13 mouse cellular contexts compared by ENCODE assay signal in genomic region chr2:58667298-58667697, GRCm38 (mm10).
DNase-seq lines count a peak whose midpoint lies in the region; ATAC-seq and TF ChIP-seq lines count a peak whose summit lies in the region.
"Had no signal": no experiment of that assay in that cellular context is flagged by ENCODE, and none has a peak within 500 bp of the region (broad histone marks: within the 10 kb centered on the region; RNA-seq: fewer than 3 reads in every experiment).

No protein-coding gene starts in this region.

- DNase-seq in hindbrain, postnatal 0 days (ENCODE audit: low spot score) = no peak
- no peak for DNase-seq in hindbrain, embryonic 14.5 days (ENCODE audit: low spot score)
- DNase-seq in 416B (ENCODE audit: low read depth) (peak; percentile 17), MN1 (ENCODE audit: low spot score) (no peak)
- DNase-seq in adrenal gland, postnatal 10 days = peak; percentile 60
- DNase-seq in cerebellum, adult 9-11 months = peak; percentile 54
- DNase-seq in ovary, adult 18-20 months (ENCODE audit: low spot score) = no peak

- H3K4me3 ChIP-seq in hindbrain, postnatal 0 days (ENCODE audit: low read length) = no peak overlapping the region
- no peak overlapping the region for H3K4me3 ChIP-seq in hindbrain, embryonic 14.5 days (replicated peaks; ENCODE audit: low read length)
- no peak overlapping the region for H3K4me3 ChIP-seq in kidney, embryonic 14.5 days (ENCODE audit: low read length)
- H3K4me3 ChIP-seq: heart, adult 2 months had no signal

- no peaks in the 10 kb centered on the region for H3K9me3 ChIP-seq in hindbrain, postnatal 0 days (ENCODE audit: low read length)
- H3K9me3 ChIP-seq in hindbrain, embryonic 14.5 days (ENCODE audit: control insufficient read depth, low read length) = peaks cover 9% of the 10 kb centered on the region; the same call in 1 of the 2 replicates
- no peaks in the 10 kb centered on the region for H3K9me3 ChIP-seq in kidney, embryonic 14.5 days (ENCODE audit: control insufficient read depth, low read length)

- no peak overlapping the region for H3K4me2 ChIP-seq in hindbrain, postnatal 0 days (ENCODE audit: low read depth, low read length)
- no peak overlapping the region for H3K4me2 ChIP-seq in hindbrain, embryonic 14.5 days (replicated peaks)
- no peak overlapping the region for H3K4me2 ChIP-seq in kidney, embryonic 14.5 days (replicated peaks; ENCODE audit: low read depth, low read length)

- H3K4me1 ChIP-seq in hindbrain, postnatal 0 days (ENCODE audit: insufficient read depth, low read length) = no peaks in the 10 kb centered on the region
- H3K4me1 ChIP-seq in hindbrain, embryonic 14.5 days (replicated peaks; ENCODE audit: control insufficient read depth, insufficient read depth, low read length) = no peaks in the 10 kb centered on the region
- no peaks in the 10 kb centered on the region for H3K4me1 ChIP-seq in kidney, embryonic 14.5 days (ENCODE audit: control insufficient read depth, insufficient read depth, low read length)

- H3K27me3 ChIP-seq in hindbrain, postnatal 0 days (ENCODE audit: insufficient read depth, low read length) = no peaks in the 10 kb centered on the region
- H3K27me3 ChIP-seq in hindbrain, embryonic 14.5 days (ENCODE audit: control insufficient read depth, insufficient read depth, low read length) = no peaks in the 10 kb centered on the region
- no peaks in the 10 kb centered on the region for H3K27me3 ChIP-seq in kidney, embryonic 14.5 days (ENCODE audit: control insufficient read depth, insufficient read depth, low read length)
- H3K27me3 ChIP-seq: CH12.LX had no signal

- peak; percentile 8; the same call in 1 of the 2 replicates for TF ChIP-seq CTCF in hindbrain, postnatal 0 days (IDR thresholded peaks at IDR 0.05; ENCODE audit: low read depth)

- 83% methylated on average over 3 of the region's 3 CpGs for WGBS in hindbrain, postnatal 0 days
- WGBS in hindbrain, embryonic 14.5 days = 87% methylated on average over 3 of the region's 3 CpGs
- 78% methylated on average over 3 of the region's 3 CpGs for WGBS in kidney, embryonic 14.5 days

- ATAC-seq in hindbrain, postnatal 0 days = peak; percentile 53
- no peak for ATAC-seq in hindbrain, embryonic 14.5 days (ENCODE audit: low FRiP score)
- ATAC-seq in kidney, embryonic 14.5 days (ENCODE audit: low FRiP score, low TSS enrichment) = no peak
- ATAC-seq: Patski had no signal

- H3K36me3 ChIP-seq in hindbrain, postnatal 0 days (ENCODE audit: insufficient read depth, low read length) = no peaks in the 10 kb centered on the region
- no peaks in the 10 kb centered on the region for H3K36me3 ChIP-seq in hindbrain, embryonic 14.5 days (replicated peaks; ENCODE audit: control insufficient read depth, insufficient read depth)
- no peaks in the 10 kb centered on the region for H3K36me3 ChIP-seq in kidney, embryonic 14.5 days (ENCODE audit: control insufficient read depth, insufficient read depth, low read length)

- no peak overlapping the region for H3K27ac ChIP-seq in hindbrain, postnatal 0 days
- no peak overlapping the region for H3K27ac ChIP-seq in hindbrain, embryonic 14.5 days
- H3K27ac ChIP-seq in kidney, embryonic 14.5 days (ENCODE audit: low read depth, low read length) = no peak overlapping the region
- H3K27ac ChIP-seq: heart, adult 2 months; liver, embryonic 14.5 days; macrophage had no signal

- H3K9ac ChIP-seq in hindbrain, postnatal 0 days (replicated peaks; ENCODE audit: low read length) = no peak overlapping the region
- no peak overlapping the region for H3K9ac ChIP-seq in hindbrain, embryonic 14.5 days
- H3K9ac ChIP-seq in kidney, embryonic 14.5 days (ENCODE audit: low read depth, low read length) = no peak overlapping the region
- H3K9ac ChIP-seq: liver, embryonic 14.5 days had no signal

Comparison
In these comparisons a context has a peak if more than half of its experiments do, and no peak if none do; other contexts are left out.
1. DNase-seq: peak in 416B (single experiment), adrenal gland, postnatal 10 days (single experiment) and cerebellum, adult 9-11 months (single experiment); none in hindbrain, postnatal 0 days (single experiment), hindbrain, embryonic 14.5 days (single experiment), MN1 (single experiment) and ovary, adult 18-20 months (single experiment).